Mouse (Mus musculus): ENCODE measurements at regions not wholly inside any gene's neighbourhood (a gene's known extent, or its start where the extent isn't known, plus 50 kb on each side); places are given as distances from the start of the nearest gene placed in this dataset.
"Not testable (repeated sequence)": the region's sequence is repeated elsewhere in the genome, so short reads cannot be mapped to it uniquely, and the experiment has no call there.

DNA sequence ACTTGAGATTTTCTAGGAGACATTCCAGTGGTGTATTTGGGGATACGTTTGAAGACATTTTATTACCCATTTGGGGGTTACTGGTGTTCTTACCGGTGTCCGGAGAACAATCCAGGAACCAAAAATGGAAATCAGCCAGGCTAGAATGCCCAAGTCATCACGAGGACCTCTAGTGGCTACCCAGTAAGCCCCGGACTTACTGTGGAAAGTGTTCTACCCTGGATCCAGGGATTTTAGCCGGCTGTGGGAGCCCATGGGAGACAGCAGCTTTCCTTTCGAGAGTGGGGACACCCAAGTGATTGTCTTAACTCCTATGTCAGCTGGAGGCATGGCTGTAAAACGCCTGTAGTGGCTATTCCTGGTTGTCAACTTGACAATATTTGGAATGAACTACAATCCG is 77.0 kb upstream of the Lemd2 start:
- no peak for DNase-seq (ENCODE audit: extremely low spot score)

DNA sequence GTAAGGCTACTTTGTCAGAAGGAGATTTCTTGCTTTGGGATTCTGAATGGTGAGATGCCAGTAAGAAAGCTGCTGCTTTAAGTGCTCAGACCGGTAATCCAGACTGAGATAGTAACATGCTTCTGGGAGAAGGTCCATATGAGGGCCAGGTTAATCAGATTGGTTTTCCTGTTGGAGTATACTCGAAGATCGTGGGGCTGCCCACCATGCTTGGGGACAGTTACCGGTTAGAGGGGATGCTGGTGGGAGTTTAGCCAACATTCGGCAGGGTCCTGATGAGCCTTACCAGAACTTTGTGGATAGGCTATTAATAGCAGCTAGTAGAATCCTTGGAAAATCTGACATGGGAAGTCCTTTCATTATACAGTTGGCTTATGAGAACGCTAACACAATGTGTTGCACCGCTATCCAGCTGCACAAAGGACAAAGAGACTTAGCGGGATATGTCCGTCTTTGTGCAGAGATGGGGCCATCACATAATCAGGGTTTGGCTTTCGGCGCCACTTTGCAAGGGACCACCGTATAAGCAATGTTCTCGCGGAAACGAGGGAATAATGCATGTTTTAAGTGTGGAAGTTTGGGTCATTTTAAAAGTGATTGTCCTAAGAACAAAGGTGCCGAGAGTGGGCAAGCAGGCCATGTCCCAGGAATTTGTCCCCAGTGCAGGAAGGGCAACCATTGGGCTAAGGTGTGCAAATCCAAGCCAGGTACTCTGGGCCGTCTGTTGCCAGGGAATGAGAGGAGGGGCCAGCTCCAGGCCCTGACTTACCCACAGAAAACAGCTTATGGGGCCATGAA is 75.4 kb upstream of the Lemd2 start:
- not testable (repeated sequence) for DNase-seq (ENCODE audit: extremely low spot score)

DNA sequence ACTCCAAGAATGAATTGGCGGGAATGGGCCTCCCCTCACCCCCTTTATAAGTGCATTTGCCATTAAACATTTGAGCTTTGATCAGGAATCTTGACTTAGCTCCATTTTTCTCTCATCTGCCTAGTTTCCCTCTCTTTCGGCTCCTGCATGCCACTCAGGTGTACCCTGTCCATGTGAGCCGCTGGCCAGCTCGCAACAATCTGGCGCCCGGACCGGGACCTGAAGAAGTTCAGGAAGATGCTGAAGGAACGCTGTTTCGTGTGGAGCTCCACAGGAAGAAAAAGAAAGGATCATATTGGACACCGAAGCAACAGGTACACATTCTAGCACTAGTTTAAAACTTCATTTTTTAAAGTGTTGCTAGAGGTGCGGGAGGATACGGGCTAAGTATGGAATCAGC is 73.5 kb upstream of the Lemd2 start:
- DNase-seq (ENCODE audit: extremely low spot score) = not testable (repeated sequence)

DNA sequence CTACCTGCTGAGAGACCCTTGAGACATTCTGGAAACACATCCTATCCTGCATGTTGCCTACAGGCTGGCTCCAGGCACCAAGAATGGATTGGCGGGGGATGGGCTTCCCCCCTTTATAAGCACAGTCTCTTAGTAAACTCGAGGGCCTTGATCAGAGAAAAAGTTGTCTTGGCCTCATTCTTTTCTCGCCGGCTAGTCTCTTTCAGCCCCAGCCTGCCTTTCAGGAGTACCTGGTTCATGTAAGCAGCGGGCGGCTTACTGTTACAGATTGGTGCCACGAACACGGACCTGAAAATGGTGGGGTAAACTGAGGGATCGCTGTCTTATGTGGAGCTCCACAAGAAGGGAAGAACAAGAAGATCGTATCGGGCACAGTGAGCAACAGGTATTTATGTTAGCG is 67.5 kb upstream of the Lemd2 start:
- not testable (repeated sequence) for DNase-seq (ENCODE audit: extremely low spot score)

DNA sequence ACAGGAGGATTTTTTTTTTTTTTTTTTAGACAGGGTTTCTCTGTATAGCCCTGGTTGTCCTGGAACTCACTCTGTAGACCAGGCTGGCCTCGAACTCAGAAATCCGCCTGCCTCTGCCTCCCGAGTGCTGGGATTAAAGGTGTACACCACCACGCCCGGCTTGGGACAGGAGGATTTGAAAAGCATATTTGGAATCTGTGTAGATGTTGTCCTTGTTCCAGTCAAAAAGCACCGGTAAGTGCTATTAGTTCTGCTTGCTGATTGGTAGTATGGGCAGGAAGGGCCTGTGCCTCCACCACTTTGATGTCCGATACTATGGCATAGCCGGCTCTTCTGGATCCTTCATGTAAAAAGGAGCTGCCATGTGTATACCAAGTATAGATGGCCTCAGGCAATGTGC is 66.5 kb upstream of the Lemd2 start:
- DNase-seq (ENCODE audit: extremely low spot score) = not testable (repeated sequence)

DNA sequence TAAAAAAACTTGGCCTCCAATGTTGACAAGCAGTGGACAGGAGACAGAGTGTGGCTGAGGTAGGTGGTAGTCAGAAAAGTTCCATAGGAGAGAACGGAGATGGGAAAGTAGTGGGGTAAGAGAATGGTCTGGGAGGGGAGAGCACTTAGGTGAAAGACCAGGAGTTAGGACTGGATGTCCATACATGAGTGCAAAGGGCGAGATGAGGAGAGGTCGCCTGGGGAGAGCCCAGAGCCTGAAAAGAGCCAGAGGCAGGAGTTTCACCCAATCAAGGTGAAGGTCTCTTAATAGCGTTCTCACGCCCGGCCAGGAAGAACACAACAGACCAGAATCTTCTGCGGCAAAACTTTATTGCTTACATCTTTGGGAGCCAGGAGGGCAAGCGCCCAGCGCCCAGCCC is 60.3 kb upstream of the Lemd2 start:
- DNase-seq (ENCODE audit: extremely low spot score) = not testable (repeated sequence)

DNA sequence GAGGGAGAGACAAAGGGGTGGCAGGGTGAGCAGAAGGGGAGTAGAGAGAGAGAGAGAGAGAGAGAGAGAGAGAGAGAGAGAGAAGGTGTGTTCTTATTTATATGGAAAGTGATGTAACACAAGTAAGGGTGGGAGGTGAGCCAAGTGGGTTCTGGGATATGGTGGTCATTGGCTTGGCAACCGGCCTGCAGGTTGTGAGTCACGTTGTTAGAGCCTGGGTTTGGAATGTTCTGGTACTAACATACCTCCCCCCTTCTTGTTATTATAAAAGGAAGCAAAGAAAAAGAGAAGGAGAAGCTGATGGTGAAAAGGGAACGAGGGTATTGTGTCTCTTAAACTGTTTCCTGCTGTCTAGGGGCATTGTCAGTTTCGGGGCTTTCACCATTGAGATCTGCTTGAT is 58.3 kb upstream of the Lemd2 start:
- DNase-seq (ENCODE audit: extremely low spot score) = no peak

DNA sequence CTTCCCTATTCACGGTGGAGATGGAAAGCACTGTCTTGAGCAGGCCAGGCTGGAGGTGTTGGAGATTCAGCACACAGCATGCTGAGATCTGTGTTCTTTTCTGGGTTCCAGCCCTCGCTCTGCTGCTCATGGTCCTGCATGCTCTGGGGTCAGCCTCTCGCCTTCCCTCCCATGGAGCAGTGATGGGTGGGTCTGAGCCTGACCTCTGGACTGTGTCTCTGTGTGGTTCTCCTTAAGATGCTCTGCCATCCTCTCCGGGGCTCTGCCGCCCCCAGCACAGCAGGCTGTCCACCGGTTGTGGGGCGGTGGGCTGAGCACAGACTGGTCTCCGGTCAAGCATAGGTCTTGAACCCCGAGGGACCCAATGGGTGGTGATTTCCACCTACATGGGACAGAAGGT is 57.7 kb upstream of the Lemd2 start:
- DNase-seq (ENCODE audit: extremely low spot score) = no peak

DNA sequence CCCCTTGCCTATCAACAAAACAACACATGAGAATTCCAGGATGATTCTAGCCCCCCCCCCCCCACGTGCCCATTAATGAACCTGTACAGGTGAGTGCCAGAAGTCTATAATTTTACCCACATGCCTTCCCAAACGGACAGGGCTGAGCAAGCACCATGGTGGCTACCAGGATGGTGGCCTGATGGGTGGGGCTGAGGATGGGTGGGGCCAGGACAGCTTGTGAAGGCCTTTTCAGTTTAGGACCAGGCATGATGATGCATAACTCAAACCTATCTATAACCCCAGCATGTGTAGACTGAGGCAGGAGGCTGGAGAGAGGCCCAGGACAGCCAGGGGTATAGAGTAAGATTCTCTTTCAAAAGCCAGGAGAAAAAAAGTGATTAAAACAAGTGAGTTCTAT is 57.0 kb upstream of the Lemd2 start:
- DNase-seq (ENCODE audit: extremely low spot score) = no peak

DNA sequence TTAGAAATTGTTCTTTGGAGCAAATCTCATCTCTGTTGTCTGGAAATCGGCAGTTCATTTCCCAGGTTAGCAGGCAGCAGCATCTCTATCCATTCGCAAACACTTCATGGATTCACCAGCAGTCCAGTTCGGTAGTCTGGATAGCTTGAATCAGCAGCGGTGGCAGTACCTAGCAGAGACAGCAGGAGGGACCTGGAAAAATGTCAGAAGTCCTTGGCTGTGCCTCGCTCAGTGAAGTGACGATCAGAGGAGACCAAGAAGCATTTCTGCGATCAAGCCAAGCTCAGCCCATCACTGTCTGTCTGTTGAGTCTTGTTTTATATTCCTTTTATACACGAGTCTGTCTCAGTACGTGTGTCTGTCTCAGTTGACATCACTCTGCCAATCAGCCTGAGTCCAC is 55.8 kb upstream of the Lemd2 start:
- DNase-seq (ENCODE audit: extremely low spot score) = no peak

DNA sequence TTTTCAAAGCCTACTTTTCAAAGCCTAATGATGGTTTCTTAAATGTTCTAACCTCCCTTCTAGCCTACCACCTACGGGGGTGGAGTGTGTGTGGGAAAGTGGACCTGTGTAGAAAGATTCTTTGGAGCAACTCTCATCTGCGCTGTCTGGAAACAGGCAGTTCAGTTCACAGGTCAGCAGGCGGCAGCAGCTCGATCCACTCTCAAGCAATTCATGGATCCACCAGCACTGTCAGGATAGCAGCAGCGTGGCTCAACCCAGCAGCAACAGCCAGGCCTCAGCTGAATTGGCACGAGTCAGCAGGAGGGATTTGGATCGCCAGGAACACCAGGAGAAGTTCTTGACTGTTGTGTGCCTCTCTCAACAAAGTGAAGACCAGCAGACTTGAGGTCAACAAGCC is 53.1 kb upstream of the Lemd2 start:
- DNase-seq (ENCODE audit: extremely low spot score) = no peak

DNA sequence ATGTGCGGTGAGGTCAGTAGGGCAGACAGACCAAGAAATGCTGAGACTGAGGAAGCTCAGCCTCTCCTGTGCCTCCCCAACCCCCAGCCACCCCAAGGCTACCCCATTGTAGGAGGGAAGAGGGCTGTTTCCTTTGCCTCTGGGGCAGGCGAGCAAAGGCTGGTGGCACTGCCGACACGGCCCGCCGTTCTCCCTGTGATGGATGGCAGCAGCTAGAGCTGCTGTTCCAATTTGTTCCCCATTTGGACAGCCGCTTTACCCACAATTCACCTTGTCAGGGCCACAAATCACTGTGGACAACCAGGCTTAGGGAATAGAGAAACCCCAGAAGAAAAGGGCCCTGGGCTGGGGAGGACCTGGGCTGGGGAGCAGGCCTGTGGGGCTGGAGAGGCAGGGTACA is 51.5 kb upstream of the Lemd2 start:
- DNase-seq (ENCODE audit: extremely low spot score) = no peak
